Mouse (Mus musculus) monocyte, adult 5-6 weeks (primary cell): ENCODE results near the gene Borcs6. TPM values are rescaled to one million over a fixed set of nuclear protein-coding genes. Genes with fewer than 3 reads are reported as not detected.

ENCODE experiments used
- ATAC-seq: fragments of 153-309, 156-312 bp; replicated peaks from 2 replicates; pipeline ENCODE4 v1.8.0; 2017; ENCODE audit warnings: mild to moderate bottlenecking; ENCODE audit not compliant: low TSS enrichment, insufficient number of reproducible peaks, severe bottlenecking, poor library complexity, low FRiP score
- total RNA-seq: library from RNA; stranded (forward); fragments of 200-1000, 200-491, 200-594 nt; gene quantifications from 3 replicates; pipeline ENCODE4 v1.2.3, GENCODE M21; 2017

Gene Borcs6
- total RNA-seq, 1 experiment from 2014 or later: 12.4 TPM

DNA sequence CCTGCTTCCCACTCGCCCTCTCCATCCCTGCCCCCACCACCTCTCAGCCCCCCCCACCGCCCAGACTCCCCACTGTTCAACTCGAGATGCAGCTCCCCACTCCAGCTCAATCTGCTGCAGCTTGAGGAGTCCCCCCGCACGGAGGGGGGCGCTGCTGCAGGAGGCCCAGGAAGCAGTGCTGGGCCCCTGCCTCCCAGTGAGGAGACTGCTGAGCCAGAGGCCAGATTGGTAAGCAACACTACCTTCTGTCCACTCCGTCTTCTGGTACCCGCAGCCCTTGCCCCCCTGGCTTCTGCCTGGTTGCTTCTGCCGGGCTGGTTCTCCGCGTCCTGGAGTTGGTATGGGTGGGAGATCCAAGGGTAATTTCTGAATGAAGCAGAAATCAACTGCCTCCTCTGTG, 47.3 kb downstream of the Borcs6 start:
- no peak for ATAC-seq

DNA sequence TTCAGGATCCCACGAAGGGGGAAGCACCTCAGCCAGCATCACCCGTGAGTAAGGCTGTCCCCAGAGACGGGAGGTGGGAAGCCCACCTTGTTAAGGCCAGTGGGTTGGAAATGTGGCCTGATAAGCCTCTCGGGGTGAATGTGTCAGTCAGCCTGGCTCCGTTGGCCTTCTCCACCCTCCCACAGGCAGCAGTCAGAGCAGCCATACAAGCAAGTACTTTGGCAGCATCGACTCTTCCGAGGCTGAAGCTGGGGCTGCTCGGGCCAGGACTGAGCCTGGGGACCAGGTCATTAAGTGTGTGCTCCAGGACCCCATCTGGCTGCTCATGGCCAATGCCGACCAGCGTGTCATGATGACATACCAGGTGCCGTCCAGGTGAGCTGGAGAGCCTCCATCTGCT, 48.2 kb downstream of the Borcs6 start:
- no peak for ATAC-seq

DNA sequence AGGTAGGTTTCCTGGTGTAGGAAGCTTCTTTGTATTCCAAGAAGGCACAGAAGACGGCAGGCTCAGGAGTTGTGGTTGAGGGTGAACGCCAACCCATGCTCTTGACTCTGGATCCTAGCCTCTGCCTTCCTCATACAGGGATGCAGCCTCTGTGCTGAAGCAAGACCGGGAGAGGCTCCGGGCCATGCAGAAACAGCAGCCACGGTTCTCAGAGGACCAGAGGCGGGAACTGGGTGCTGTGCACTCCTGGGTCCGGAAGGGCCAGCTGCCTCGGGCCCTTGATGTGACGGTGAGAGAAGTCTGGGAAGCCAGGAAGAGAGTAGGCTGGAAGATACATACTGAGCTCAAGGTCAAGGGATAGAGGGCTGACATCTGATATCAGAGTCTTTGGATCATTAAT, 48.7 kb downstream of the Borcs6 start:
- no peak for ATAC-seq

DNA sequence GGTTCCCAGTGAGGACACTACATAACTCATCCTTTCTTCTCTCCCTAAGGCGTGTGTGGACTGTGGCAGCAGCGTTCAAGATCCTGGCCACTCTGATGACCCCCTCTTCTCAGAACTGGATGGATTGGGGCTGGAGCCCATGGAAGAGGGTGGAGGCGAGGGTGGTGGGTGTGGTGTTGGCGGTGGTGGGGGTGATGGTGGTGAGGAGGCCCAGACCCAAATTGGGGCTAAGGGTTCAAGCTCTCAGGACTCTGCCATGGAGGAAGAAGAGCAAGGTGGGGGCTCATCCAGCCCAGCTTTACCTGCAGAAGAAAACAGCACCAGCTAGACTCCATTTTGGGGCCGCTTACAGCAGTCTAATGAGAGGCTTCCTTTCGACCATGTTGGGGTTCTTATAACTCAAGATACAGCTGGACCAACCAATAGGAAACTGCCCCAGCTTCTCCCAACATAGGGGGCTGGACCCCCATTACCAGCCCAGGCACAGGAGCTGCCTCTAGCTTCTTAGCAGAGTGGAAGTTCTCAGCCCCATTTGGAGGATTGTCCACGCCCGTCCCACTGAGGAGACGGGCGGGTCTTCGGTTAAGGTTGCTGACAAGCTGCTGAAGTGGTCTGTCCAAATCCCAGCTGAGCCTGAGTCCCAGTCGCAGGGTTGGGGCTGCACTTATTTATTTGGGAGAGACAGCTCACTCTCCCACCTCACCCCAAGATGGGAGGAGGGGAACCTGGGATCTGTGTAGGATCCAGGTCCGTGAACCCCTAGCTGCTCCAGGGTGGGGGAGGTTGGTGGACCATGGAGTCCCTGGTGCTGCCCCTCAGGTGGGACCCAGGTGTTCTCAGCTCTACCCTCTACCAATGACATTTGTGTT, 49.7 kb downstream of the Borcs6 start:
- ATAC-seq: no peak

DNA sequence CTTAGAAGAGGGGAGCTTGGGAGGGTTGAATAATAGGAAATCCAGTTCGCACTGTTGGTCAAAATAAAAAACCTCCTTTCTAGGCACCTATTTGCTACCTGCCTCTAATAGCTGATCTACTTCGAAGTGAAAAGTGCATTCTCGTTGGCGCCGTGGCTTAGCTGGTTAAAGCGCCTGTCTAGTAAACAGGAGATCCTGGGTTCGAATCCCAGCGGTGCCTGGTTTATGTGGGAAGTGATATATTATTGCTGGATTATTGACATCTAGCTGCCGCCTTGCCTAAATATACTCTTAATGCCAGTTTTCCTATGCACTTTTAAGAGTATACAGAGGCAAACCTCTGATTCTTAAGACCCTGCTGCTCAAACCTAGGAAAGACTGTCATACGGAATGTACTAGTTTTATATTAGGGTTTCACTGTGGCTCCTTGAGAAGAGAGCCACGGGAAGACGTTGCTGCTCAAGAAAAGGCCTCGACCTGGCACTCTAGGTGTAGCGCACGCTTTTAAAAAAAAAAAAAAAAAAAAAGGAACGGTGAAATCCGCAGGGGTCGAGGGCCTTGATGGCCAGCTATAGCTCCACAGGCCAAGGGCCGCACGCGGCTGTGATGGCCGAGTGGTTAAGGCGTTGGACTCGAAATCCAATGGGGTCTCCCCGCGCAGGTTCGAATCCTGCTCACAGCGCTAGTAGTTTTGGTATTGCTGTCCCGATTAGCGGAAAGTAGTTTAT, 51.0 kb downstream of the Borcs6 start:
- 0 out of 2 replicates have a peak, but pooled peaks have one; percentile 28 for ATAC-seq

Other genes starting within 250 kb of the Borcs6 start
- gene Ndel1, start 187.9 kb upstream of the Borcs6 start, total RNA-seq: 152 to 252 TPM (median 234 TPM) in 3 replicates
- not detected in 3 replicates for gene Rnf222, start 171.2 kb upstream of the Borcs6 start, total RNA-seq
- 2,881 to 4,104 TPM (median 3,946 TPM) in 3 replicates for gene Rpl26, start 158.1 kb upstream of the Borcs6 start, total RNA-seq
- gene Odf4, start 132.6 kb upstream of the Borcs6 start, total RNA-seq: not detected in 3 replicates
- not detected in 3 replicates for gene Arhgef15, start 102.2 kb upstream of the Borcs6 start, total RNA-seq
- gene Slc25a35, start 91.6 kb upstream of the Borcs6 start, total RNA-seq: 0.38 to 1.7 TPM in 2 of 3 replicates, not detected in the other
- 1.9 to 10.1 TPM (median 2.6 TPM) in 3 replicates for gene Rangrf, start 84.5 kb upstream of the Borcs6 start, total RNA-seq
- gene Pfas, start 51.3 kb upstream of the Borcs6 start, total RNA-seq: 7.1 to 9.6 TPM (median 7.4 TPM) in 3 replicates
- gene Ctc1, start 43.8 kb upstream of the Borcs6 start, total RNA-seq: 4.1 to 16.3 TPM (median 12.3 TPM) in 3 replicates
- 1.1 to 8.3 TPM (median 4.8 TPM) in 3 replicates for gene Aurkb, start 14.1 kb upstream of the Borcs6 start, total RNA-seq
- 1.1 TPM in 1 of 3 replicates, not detected in the others for gene Tmem107, start 11.1 kb downstream of the Borcs6 start, total RNA-seq
- 13.1 to 89.9 TPM (median 23.6 TPM) in 3 replicates for gene Vamp2, start 28.8 kb downstream of the Borcs6 start, total RNA-seq
- gene Per1, start 35.5 kb downstream of the Borcs6 start, total RNA-seq: 44.9 to 89.7 TPM (median 81.1 TPM) in 3 replicates
- 0.49 TPM in 1 of 3 replicates, not detected in the others for gene Hes7, start 60.7 kb downstream of the Borcs6 start, total RNA-seq
- gene 9130213A22Rik, start 62.9 kb downstream of the Borcs6 start, total RNA-seq: not detected in 3 replicates
- 0.32 to 0.57 TPM in 2 of 3 replicates, not detected in the other for gene Aloxe3, start 66.2 kb downstream of the Borcs6 start, total RNA-seq
- not detected in 3 replicates for gene Alox12b, start 97.3 kb downstream of the Borcs6 start, total RNA-seq
- gene Alox8, start 138.1 kb downstream of the Borcs6 start, total RNA-seq: 1.4 to 2.3 TPM (median 1.5 TPM) in 3 replicates
- gene Gucy2e, start 177.3 kb downstream of the Borcs6 start, total RNA-seq: 0.32 TPM in 1 of 3 replicates, not detected in the others